9 mouse cellular contexts compared by ENCODE assay signal in the genomic region with DNA sequence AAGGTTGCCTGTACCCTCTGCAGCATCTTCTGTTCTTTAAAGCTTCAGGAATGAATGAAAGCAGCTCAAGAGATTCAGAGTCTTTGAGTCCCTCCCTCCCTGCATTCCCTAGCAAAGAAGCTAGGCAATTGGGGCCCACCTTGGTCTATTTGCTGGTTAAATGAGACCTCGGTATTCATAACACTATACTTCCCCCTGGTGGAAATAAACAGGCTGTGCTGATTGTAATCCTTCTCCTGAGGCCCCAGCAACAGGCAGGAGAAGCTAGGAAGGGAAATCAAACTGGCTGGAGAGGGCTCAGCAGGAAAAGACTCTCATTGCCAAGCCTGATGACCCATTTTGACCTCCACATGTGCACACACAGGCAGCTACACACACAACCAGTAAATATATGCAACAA.
A peak's percentile ranks its signal among the peaks of the same experiment; 100 is the strongest.
DNase-seq lines count a peak whose midpoint lies in the region; ATAC-seq and TF ChIP-seq lines count a peak whose summit lies in the region.
"Had no signal": no experiment of that assay in that cellular context is flagged by ENCODE, and none has a peak within 500 bp of the region (broad histone marks: within the 10 kb centered on the region; RNA-seq: fewer than 3 reads in every experiment).

No protein-coding gene starts in this region.

- H3K4me2 ChIP-seq in intestine, postnatal 0 days (replicated peaks; ENCODE audit: low read depth): no peak overlapping the region
- H3K4me2 ChIP-seq in intestine, embryonic 15.5 days (replicated peaks): no peak overlapping the region
- no peak overlapping the region for H3K4me2 ChIP-seq in neural tube, embryonic 15.5 days
- H3K4me2 ChIP-seq: limb, embryonic 12.5 days had no signal

- H3K27me3 ChIP-seq in intestine, postnatal 0 days (replicated peaks; ENCODE audit: control insufficient read depth, insufficient read depth, low read length): no peaks in the 10 kb centered on the region
- H3K27me3 ChIP-seq in intestine, embryonic 15.5 days (replicated peaks): no peaks in the 10 kb centered on the region
- H3K27me3 ChIP-seq in neural tube, embryonic 15.5 days (replicated peaks): no peaks in the 10 kb centered on the region
- H3K27me3 ChIP-seq: limb, embryonic 12.5 days had no signal

- no peaks in the 10 kb centered on the region for H3K4me1 ChIP-seq in intestine, postnatal 0 days (replicated peaks; ENCODE audit: control insufficient read depth, insufficient read depth, low read length)
- no peaks in the 10 kb centered on the region for H3K4me1 ChIP-seq in intestine, embryonic 15.5 days (replicated peaks)
- peaks cover 3% of the 10 kb centered on the region for H3K4me1 ChIP-seq in neural tube, embryonic 15.5 days
- H3K4me1 ChIP-seq: limb, embryonic 12.5 days had no signal

- ATAC-seq in intestine, postnatal 0 days: no peak
- no peak for ATAC-seq in intestine, embryonic 15.5 days
- ATAC-seq in neural tube, embryonic 15.5 days (ENCODE audit: low FRiP score): no peak

- TF ChIP-seq CTCF in intestine, postnatal 0 days (IDR thresholded peaks at IDR 0.05; ENCODE audit: low read depth): peak; percentile 70

- H3K4me3 ChIP-seq in intestine, postnatal 0 days (ENCODE audit: low read depth, low read length): no peak overlapping the region
- no peak overlapping the region for H3K4me3 ChIP-seq in intestine, embryonic 15.5 days (replicated peaks)
- H3K4me3 ChIP-seq in neural tube, embryonic 15.5 days (replicated peaks): no peak overlapping the region
- H3K4me3 ChIP-seq: limb, embryonic 12.5 days had no signal

- H3K9me3 ChIP-seq in intestine, postnatal 0 days (ENCODE audit: control insufficient read depth): no peaks in the 10 kb centered on the region
- H3K9me3 ChIP-seq in intestine, embryonic 15.5 days: no peaks in the 10 kb centered on the region
- H3K9me3 ChIP-seq in neural tube, embryonic 15.5 days (replicated peaks): no peaks in the 10 kb centered on the region

- DNase-seq in adrenal gland, postnatal 14 days: peak; percentile 34
- DNase-seq in adrenal gland, postnatal 4 days (ENCODE audit: low spot score in 2 of 2): no peak
- DNase-seq in lung, postnatal 10 days: peak; percentile 48
- no peak for DNase-seq in lung, adult 18-20 months
- DNase-seq in retina, embryonic 14.5 days (ENCODE audit: low spot score): peak; percentile 70

- no peaks in the 10 kb centered on the region for H3K36me3 ChIP-seq in intestine, postnatal 0 days (ENCODE audit: control insufficient read depth, insufficient read depth)
- no peaks in the 10 kb centered on the region for H3K36me3 ChIP-seq in intestine, embryonic 15.5 days
- no peaks in the 10 kb centered on the region for H3K36me3 ChIP-seq in neural tube, embryonic 15.5 days
- H3K36me3 ChIP-seq: limb, embryonic 12.5 days had no signal

- WGBS in intestine, postnatal 0 days: 4% methylated on average over 1 of the region's 1 CpGs
- 3% methylated on average over 1 of the region's 1 CpGs for WGBS in intestine, embryonic 15.5 days
- WGBS in neural tube, embryonic 15.5 days: 4% methylated on average over 1 of the region's 1 CpGs

- H3K27ac ChIP-seq in intestine, postnatal 0 days (ENCODE audit: low read depth, low read length): no peak overlapping the region
- H3K27ac ChIP-seq in intestine, embryonic 15.5 days: no peak overlapping the region
- H3K27ac ChIP-seq in neural tube, embryonic 15.5 days (replicated peaks): no peak overlapping the region
- H3K27ac ChIP-seq: limb, embryonic 12.5 days had no signal

- no peak overlapping the region for H3K9ac ChIP-seq in intestine, postnatal 0 days (ENCODE audit: low read depth, low read length)
- no peak overlapping the region for H3K9ac ChIP-seq in intestine, embryonic 15.5 days
- no peak overlapping the region for H3K9ac ChIP-seq in neural tube, embryonic 15.5 days (replicated peaks)
- H3K9ac ChIP-seq: limb, embryonic 12.5 days had no signal

Comparison
In these comparisons a context has a peak if more than half of its experiments do, and no peak if none do; other contexts are left out.
1. DNase-seq: peak in adrenal gland, postnatal 14 days (single experiment), lung, postnatal 10 days (single experiment) and retina, embryonic 14.5 days (single experiment); none in adrenal gland, postnatal 4 days (0 of 2) and lung, adult 18-20 months (0 of 2).